Mouse (Mus musculus) cortical plate, adult 2 months (tissue): ENCODE data around the gene Zfp607a. TPM values are rescaled to one million over a fixed set of nuclear protein-coding genes. Genes with fewer than 3 reads are reported as not detected.
"Not testable (repeated sequence)": the region's sequence is repeated elsewhere in the genome, so short reads cannot be mapped to it uniquely, and the experiment has no call there.

Experiments used
- H3K27ac ChIP-seq: fragments of 200-500 bp; 2 replicates; pipeline ENCODE4 v1.5.1; 2012; ENCODE audit warnings: low read length, control low read depth, inconsistent platforms; ENCODE audit not compliant: insufficient read depth
- H3K4me1 ChIP-seq: fragments of 200-500 bp; 2 replicates; pipeline ENCODE4 v1.6.1; 2011; ENCODE audit warnings: low read length; ENCODE audit not compliant: control insufficient read depth, insufficient read depth
- H3K4me3 ChIP-seq: fragments of 200-500 bp; 2 replicates; pipeline ENCODE4 v1.5.1; 2011; ENCODE audit warnings: mild to moderate bottlenecking, low read length, control low read depth; ENCODE audit not compliant: insufficient read depth
- CTCF ChIP-seq: fragments of 200-500 bp; IDR thresholded peaks from 2 replicates; pipeline ENCODE4 v1.5.1; 2011; ENCODE audit warnings: mild to moderate bottlenecking, control low read depth, low read length; ENCODE audit not compliant: insufficient read depth; ENCODE audit errors: extremely low read depth
- POLR2A ChIP-seq: fragments of 200-500 bp; IDR thresholded peaks from 2 replicates; pipeline ENCODE4 v1.6.1; 2011; ENCODE audit warnings: mild to moderate bottlenecking, low read length, control low read depth; ENCODE audit not compliant: insufficient read depth; ENCODE audit errors: extremely low read depth
- polyA plus RNA-seq: library from polyadenylated mRNA; depleted of rRNA; stranded (reverse); fragments of >200 nt; gene quantifications from 2 replicates; pipeline ENCODE4 v1.2.3, GENCODE M21; 2012; rRNA removed

Gene Zfp607a
- polyA plus RNA-seq, 1 experiment = 0.71 TPM

GRCm38 (mm10) chr7:27860396-27861235, 3.3 kb downstream of the Zfp607a start:
- peak overlapping the region; percentile 69 for H3K4me3 ChIP-seq
- TF ChIP-seq POLR2A (0 out of 2 replicates have a peak, but pooled peaks have one; percentile 18), CTCF (no peak)
- no peak overlapping the region for H3K27ac ChIP-seq
- no peaks in the 10 kb centered on the region for H3K4me1 ChIP-seq

GRCm38 (mm10) chr7:27862578-27862977, 5.3 kb downstream of the Zfp607a start:
- H3K4me1 ChIP-seq, H3K27ac ChIP-seq, H3K4me3 ChIP-seq: not testable (repeated sequence)

DNA sequence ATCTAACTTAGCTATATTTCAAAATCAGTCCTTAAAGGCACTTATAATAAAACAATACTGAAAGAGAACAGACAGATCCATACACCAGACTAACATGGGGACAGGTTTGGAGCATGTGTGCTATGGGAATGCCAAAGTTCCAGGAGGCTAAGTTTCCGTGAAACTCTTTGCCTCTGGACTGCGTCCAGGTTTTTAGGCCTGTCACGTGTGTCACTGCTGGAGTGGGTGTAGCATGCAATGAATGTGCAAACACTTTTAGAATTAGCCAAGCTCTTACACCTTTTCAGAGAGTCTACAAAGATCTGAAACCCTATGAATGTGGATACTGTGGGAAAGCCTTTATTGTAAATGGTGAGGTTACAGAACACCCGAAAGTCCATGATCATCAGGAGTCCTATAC, 24.4 kb downstream of the Zfp607a start:
- TF ChIP-seq CTCF = no peak
- no peak for TF ChIP-seq POLR2A
- H3K4me1 ChIP-seq = no peaks in the 10 kb centered on the region
- H3K4me3 ChIP-seq = no peak overlapping the region
- H3K27ac ChIP-seq = no peak overlapping the region

GRCm38 (mm10) chr7:27900601-27901000, 43.3 kb downstream of the Zfp607a start:
- Histone ChIP-seq H3K4me3 (no peak overlapping the region), H3K4me1 (no peaks in the 10 kb centered on the region), H3K27ac (no peak overlapping the region)
- no peak for TF ChIP-seq CTCF
- TF ChIP-seq POLR2A = no peak

GRCm38 (mm10) chr7:27905061-27905848, 47.9 kb downstream of the Zfp607a start:
- H3K4me3 ChIP-seq = no peak overlapping the region
- TF ChIP-seq POLR2A (no peak), CTCF (no peak)
- no peak overlapping the region for H3K27ac ChIP-seq

DNA sequence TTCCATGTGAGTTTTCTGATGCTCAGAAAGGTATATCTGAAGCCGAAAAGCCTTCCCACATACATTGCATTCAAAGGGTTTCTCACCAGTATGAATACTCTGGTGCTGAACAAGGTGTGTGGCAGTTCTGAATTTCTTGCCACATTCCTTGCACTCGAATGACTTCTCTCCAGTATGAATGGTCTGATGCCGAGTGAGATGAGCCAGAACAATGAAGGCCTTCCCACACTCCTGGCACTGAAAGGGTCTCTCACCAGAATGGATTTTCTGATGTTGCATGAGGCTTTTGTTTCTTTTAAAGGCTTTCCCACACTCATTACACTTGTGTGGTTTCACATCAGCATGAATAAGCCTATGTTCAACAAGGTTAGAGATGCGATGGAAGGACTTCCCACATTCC, 53.6 kb downstream of the Zfp607a start:
- H3K4me3 ChIP-seq, H3K27ac ChIP-seq, H3K4me1 ChIP-seq: not testable (repeated sequence)

More at GRCm38 (mm10) chr7:27905061-27905848, 47.9 kb downstream of the Zfp607a start:
- H3K4me1 ChIP-seq = no peaks in the 10 kb centered on the region

DNA sequence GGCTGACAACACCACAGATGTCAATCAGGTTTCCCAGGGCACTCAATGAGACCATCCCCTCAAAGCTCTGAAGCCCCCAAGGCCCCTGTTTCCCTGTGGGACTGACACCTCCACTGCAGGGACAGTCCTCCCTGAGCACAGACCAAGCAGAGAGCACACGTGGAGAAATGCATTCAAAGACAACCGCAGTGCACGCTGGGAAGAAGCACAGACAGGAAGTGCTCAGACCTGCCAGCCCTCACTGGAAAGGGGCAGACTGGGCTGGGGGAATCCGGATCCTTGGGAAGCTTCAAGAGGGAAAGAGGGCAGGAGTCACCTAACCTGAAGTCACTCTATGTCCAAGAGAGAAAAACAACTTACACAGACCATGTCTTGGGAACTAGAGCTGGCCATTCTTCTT, 69.7 kb downstream of the Zfp607a start:
- not testable (repeated sequence) for H3K4me3 ChIP-seq, H3K4me1 ChIP-seq

GRCm38 (mm10) chr7:27928818-27929695, 71.7 kb downstream of the Zfp607a start, which contains the start of gene Zfp974:
Gene Zfp974 (minus strand): TSS chr7:27929460.
- H3K4me3 ChIP-seq = peak within 1 kb of the TSS; percentile 83
- TF ChIP-seq POLR2A (0 out of 2 replicates have a peak, but pooled peaks have one; percentile 15), CTCF (no peak)
- H3K27ac ChIP-seq = no peak within 1 kb of the TSS
- H3K4me1 ChIP-seq = 0 out of 2 replicates have a peak, but pooled peaks cover 1% of the 10 kb centered on the region

More for the DNA sequence above, 69.7 kb downstream of the Zfp607a start:
- not testable (repeated sequence) for H3K27ac ChIP-seq

Other genes starting within 250 kb of the Zfp607a start
- gene Ttc9b, start 203.6 kb upstream of the Zfp607a start, polyA plus RNA-seq = 188 and 192 TPM in 2 replicates
- 181 and 189 TPM in 2 replicates for gene Map3k10, start 182.9 kb upstream of the Zfp607a start, polyA plus RNA-seq
- gene Zfp607b, start 168.2 kb upstream of the Zfp607a start, polyA plus RNA-seq = 8.0 and 9.8 TPM in 2 replicates
- 15.9 and 17.3 TPM in 2 replicates for gene Zfp60, start 126.1 kb upstream of the Zfp607a start, polyA plus RNA-seq
- 3.9 and 4.0 TPM in 2 replicates for gene Zfp626, start 50.3 kb upstream of the Zfp607a start, polyA plus RNA-seq
- gene Zfp59, start 18.9 kb upstream of the Zfp607a start, polyA plus RNA-seq = 3.4 and 3.9 TPM in 2 replicates
- 5.6 and 6.0 TPM in 2 replicates for gene Zfp974, start 71.9 kb downstream of the Zfp607a start, polyA plus RNA-seq
- 9.0 and 9.5 TPM in 2 replicates for gene Zfp780b, start 121.6 kb downstream of the Zfp607a start, polyA plus RNA-seq
- 1.7 and 2.4 TPM in 2 replicates for gene Zfp850, start 156.6 kb downstream of the Zfp607a start, polyA plus RNA-seq
- 178 and 181 TPM in 2 replicates for gene Psmc4, start 192.6 kb downstream of the Zfp607a start, polyA plus RNA-seq
- 0.21 and 0.40 TPM in 2 replicates for gene Fcgbp, start 213.7 kb downstream of the Zfp607a start, polyA plus RNA-seq